Mouse (Mus musculus): ENCODE measurements at regions not wholly inside any gene's neighbourhood (a gene's known extent, or its start where the extent isn't known, plus 50 kb on each side); places are given as distances from the start of the nearest gene placed in this dataset.

DNA sequence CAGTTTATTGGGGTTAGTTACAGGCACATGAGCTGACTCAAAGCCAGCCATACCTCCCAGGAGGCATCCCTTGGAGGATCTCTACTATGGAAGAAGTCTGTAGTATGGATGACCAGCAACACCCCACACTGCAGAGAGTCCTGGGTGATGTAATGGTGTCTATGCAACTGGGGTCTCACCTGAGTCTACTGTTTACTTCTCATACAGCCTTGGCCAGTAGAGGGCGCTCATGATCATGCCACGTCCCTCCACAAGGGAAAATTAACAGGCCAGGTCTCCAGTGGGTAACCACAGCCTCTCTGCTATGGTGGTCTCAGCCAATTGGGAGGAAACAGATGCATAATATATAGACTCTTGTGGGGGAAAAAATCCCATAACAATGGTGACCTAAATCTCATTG, 111.7 kb downstream of the Cdh26 start:
- intact Hi-C loops (cut with DNase I), result no loop called here
- DNase-seq, result peak; percentile 33 to 54

DNA sequence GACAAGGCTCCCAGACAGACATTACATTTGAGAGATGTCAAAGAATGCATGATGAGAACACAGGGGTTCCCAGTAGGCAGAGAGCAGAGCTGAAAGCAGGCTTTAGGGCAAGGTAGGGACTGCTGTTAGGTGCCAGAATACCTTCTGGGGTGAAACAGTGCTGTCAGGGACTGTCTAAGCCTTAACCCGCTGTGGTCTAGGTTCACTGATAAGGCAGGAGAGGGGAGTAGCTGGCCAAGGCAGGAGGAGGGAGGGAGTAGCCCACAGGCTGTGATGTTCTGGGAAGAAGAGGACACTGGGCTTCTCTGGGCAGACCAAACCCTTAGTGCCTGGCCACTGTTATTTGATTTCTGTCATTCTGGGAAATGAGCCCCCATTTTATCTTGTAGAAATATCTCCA, 114.1 kb downstream of the Cdh26 start:
- intact Hi-C loops (cut with DNase I), result no loop called here

DNA sequence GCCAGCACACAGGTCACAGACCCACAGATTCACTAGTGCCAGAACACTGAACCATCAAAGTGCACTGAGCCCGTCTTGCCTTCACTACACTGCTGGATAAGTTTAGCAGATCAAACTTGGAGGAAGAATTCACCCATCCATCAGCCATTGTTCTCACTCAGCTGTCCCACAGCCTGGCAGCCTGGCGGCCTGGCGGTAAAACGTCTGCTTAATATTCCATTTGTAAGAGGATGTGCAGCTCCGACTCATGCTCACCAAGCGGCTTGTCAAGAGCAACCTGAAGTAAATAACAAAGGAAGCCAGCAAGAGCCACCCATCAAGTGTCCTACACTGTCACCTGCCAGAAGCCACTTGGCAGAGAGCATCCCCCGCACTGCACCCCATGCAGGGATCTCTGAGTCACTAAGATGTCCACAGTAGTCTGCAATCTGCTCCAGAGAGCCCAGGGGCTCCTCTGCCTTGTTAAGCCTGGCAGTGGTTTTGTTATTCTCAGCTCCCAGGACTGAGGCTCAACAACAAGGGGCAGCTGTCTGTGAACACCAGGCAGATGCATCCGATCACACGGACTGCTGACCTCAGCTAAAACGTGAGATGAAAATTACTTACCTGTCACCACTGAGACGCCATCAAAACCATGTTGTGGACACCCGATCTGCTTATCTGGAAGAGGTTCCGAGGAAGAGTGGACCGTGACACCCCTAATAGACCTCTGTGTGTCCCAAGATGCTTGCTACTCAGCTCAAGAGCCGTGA, 115.4 kb downstream of the Cdh26 start:
- intact Hi-C loops (cut with DNase I), result no loop called here

More for the DNA sequence above, 114.1 kb downstream of the Cdh26 start:
- DNase-seq, result no peak

DNA sequence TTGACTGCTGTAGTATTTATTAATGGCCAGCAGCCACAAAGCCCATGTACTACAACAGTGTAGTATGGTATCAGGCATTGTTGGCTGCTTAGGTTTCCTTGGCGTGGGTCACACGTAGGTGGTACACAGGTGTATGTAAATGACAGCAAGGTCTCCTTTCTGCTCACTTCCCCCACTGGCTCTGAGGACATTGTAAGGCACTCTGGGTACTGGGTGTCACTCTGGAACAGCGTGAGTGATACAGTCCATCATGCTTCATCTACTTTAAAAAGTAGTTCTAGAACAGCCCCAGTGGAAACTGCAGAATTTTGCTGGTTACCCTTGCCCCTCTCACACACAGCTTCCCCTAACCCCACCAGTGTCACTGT, 116.0 kb downstream of the Cdh26 start:
- intact Hi-C loops (cut with DNase I), result no loop called here

More for the DNA sequence above, 115.4 kb downstream of the Cdh26 start:
- no peak for DNase-seq

DNA sequence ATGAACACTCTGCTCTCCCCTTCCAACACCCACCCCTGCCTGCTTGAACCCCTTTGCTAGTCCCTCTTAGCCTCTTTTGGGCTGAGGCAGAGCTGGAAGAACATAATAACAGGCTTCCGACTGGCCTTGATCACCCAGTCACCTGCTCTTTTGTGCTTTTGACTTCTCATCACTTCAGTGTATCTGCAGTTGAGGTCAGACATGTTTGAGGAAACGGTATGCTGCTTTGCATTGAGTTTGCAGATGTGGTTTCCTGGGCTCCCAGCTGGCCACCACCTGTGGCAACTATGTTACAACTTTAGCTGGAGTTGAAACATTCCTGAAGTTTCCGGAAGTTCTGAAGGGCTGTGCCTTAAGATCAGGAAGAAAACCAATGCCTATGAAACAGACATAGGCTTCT, 116.6 kb downstream of the Cdh26 start:
- intact Hi-C loops (cut with DNase I), result no loop called here
- no peak for DNase-seq

More for the DNA sequence above, 116.0 kb downstream of the Cdh26 start:
- DNase-seq, result no peak

DNA sequence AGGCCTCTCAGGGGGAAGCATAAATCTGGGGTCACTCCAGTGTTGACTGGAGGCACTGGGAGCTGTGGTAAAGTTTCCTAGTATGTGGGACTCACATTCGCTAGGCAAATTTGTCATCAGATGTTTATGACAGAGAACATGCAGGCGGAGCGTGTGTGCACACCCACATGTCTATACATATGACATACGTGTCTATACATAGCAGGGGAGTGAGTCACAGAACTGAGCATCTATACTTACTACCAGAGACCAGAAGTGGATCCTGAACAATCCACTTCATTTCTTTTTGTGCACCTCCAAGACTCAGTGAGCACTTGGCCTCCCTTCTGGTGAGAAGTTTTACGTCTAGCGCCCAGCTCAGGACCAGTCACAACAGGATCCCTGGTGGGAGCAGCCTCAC, 118.6 kb downstream of the Cdh26 start:
- intact Hi-C loops (cut with DNase I), result no loop called here
- DNase-seq, result no peak

DNA sequence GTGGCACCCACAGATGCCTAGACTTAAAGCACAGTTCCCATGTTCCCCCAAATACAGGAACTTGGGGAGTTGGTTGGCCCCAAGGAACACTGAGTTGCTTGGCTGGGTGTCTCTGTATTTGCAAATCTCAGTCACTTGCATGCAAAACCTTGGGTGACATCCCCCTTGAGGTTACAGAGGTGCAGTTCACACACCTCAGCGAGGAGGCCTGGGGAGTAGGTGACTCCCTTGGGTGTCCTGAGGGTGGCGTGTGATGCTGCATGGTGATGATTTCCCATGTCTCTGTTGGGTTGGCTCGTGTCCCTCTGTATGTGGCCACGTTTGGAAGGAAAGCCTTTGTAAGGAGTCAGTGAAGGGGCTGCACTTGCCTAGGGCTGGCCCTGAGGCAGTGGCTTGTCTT, 123.4 kb downstream of the Cdh26 start:
- no peak for DNase-seq
- intact Hi-C loops (cut with DNase I), result no loop called here

DNA sequence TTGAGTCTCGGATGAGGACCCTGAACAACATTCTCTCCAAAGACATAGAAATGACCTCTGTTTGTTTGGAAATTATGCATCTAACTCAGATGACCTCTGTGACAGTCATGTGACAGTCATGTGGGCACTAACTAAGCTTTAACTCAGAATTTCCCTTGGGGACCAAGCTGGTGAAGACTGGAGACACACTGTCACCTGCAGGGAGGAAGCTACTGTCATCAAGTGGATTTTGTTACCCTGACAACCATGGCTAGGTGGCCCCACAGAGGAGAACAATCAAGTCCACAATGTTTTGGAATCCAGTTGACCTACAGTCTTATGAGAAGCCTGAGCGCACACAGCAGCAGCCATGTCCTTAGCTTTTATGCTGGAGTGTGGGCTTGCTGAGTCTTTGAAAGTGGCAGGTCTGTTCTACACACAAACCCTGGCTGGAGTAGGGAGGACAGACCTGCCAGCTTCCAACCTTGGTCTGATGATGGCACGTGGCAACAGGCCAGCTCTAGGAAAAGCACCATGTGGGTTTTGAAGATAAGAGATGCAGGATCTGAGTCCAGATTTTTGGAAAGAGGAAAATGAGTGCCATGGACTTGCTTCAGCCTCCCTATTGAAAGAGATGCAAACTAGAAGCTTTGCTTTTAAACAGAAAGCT, 125.5 kb downstream of the Cdh26 start:
- peak in 1 of 2 experiments; percentile 12 for DNase-seq
- intact Hi-C loops (cut with DNase I), result no loop called here

DNA sequence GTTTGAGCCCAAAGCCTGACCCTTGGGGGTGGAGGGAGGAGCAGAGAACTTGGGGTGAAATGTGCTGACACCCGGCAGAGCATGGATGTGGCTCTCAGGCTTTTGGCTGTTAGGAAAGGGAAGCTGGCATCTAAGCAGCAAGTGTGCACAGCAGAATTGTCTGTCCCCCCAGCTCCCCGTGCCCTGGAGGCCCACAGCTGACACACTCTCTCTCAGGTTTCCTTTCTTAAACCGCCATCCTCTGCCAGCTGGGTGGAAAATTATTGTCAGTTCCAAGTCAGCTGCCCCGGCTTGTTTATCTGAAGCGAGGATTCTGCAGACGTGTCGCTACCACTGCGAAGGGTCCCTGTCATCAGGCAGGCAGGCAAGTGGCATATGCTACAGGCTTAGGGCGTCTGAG, 127.6 kb downstream of the Cdh26 start:
- DNase-seq, result peak; percentile 15 to 45
- intact Hi-C loops (cut with DNase I), result no loop called here

DNA sequence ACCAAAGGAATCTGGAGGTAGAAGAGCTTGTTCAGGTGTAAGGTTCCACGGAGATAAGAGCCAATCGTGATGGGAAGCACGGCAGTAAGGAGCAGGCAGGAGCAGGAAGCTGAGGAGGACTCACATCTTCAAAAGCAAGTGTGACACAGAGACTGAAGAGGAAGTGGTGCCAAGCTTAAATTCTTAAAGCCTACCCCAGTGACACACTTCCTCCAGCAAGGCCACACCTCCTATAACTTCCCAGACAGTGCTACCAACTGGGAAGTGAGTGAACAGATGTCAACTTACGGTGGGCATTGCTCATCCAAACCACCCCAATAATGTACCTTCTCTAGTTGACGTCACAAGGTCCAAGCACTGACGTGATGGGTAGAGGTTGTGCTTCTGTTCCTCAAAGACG, 133.0 kb downstream of the Cdh26 start:
- intact Hi-C loops (cut with DNase I), result no loop called here
- no peak for DNase-seq

DNA sequence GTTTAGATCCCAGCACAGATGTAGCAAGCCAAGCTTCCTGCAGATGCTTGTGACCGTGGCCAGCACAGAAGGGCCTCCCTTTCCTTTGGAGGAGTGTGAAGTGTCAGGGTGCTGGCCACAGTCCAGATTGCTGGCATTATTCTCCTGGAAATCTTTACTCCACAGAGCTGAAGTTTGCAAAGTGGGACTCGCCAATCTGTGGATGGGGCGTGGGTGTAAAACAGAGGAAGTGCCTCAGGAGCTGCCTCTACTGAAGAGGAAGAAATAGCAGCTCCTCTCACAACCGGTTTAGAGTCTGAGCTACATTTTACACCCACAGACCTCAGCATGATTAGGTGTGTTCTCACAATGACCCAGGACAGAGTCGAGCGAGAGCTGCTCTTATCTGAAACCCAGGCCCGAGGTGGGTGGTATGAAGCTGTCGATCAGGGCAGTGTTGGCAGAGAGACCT, 135.1 kb downstream of the Cdh26 start:
- intact Hi-C loops (cut with DNase I), result no loop called here
- DNase-seq, result no peak

DNA sequence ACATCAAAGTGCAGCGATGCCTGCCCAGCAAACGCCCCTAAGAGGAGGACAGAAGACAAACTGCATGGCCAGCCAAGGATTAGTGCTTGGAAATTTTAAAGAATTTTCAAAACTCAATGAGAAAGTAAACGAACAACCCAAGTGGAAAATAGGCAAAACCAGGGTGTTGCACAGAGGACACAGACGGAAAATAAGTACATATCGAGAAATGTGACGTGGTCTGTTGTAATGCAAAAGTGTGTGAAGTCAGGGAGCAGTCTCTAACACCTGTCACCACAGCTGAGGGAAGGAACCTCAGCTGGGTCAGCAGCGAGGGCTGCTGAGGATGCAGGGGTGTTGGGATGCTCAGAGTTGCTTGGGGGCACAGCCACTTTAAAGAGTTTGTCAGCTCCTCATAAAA, 137.2 kb downstream of the Cdh26 start:
- intact Hi-C loops (cut with DNase I), result no loop called here
- no peak for DNase-seq

DNA sequence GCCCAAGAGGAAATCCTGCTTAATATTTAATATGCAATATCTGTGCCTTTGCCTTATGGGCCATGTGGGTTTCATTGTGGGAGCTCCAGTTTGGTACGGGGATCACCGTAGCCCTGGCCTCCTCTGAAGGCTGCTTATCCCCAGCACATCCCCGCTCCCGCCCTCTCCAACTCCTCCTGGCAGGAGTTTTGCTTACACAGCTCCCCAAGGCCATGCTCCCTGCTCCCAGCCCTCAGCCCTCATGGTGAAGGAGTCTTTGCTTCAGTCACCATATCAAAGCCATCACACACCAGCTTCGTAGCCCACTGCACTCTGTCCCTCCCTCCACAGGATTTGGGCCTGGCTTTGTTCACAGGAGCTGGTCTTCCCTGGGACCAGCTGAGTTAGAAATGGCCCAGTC, 142.0 kb downstream of the Cdh26 start:
- DNase-seq, result no peak
- intact Hi-C loops (cut with DNase I), result loop anchor here (10.0 kb wide), 2 partner anchors 148 to 622 kb away; no protein-coding TSS in a partner anchor

DNA sequence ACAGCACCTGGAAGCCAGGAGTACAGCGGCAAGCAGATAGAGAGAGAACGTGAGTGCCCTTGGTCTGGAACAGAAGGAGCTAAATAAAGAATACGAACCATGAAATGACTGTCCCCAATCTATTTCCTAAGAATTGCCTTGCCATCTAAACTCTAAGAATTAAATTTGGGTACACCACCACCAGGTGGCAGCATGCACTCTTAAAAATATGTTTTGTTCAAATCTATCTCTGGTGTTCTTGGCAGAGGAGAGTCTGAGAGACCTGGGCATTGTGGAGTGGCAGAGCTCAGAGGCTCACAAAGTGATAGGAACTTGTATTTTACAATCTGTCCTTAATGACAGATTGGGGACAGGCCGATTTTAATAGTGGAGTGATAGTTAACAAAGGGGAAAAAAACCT, 144.5 kb downstream of the Cdh26 start:
- DNase-seq, result peak; percentile 66 to 69
- intact Hi-C loops (cut with DNase I), result loop anchor here (2.0 to 10.0 kb wide), 4 partner anchors 90 to 1300 kb away; no protein-coding TSS in a partner anchor

DNA sequence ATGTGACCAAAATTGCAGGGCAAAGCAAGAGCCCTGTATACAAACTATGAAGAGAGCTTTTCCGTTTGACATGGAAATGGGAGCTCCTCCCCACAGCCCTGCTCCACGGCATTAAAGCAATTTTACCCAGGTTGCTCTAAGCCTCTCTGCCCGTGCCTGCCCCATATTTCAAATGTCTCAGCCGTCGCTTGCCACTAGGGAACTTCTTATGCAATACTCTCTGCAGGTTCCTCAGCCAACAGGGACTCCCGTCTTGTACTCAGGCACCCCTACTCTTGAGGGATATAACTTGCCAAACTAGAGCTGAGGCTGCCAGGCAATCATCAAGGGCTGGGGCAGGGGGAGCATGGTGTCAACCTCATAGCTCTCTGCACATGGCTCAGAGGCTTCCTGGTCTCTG, 145.1 kb downstream of the Cdh26 start:
- no peak for DNase-seq
- intact Hi-C loops (cut with DNase I), result loop anchor here (2.0 to 10.0 kb wide), 4 partner anchors 89 to 1299 kb away; no protein-coding TSS in a partner anchor

DNA sequence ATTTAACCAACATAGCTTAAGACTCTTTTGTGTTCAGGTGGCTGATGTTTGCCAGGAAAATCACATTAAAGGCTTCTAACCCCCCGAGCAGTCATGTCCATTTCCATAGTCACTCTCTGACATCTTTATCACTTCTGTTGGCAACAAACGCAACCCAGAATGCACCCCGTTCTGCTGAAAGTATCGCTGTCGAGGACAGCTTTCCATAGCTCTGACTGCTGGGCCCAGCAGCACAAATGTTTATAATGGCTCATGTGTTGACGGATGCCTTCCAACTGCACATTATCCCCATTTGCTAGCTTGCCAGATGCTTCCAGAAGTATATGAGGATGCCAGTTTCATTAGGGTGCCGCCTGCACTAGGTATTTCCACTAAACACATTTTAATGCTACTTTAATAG, 145.7 kb downstream of the Cdh26 start:
- intact Hi-C loops (cut with DNase I), result loop anchor here (10.0 kb wide), 2 partner anchors 151 to 619 kb away; no protein-coding TSS in a partner anchor
- no peak for DNase-seq

DNA sequence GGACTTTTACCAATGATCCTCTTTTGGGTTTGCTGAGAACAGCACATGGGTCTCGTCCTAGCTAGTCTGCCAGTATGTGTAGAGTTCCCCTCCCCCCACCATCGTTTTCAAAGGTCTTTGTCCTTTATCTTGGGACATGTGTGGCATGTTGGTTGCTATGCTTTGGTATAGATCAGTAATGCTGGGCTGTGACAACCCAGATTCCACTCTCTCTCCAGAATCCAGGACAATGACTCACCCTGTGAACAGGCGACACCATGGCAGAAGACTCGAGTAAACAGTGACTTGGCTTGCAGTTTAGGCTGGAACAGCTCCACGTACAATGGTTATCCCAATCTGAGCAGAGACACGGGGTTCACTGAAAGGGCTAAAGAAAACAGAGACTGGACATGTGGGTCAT, 149.2 kb downstream of the Cdh26 start:
- intact Hi-C loops (cut with DNase I), result loop anchor here (10.0 kb wide), 2 partner anchors 155 to 615 kb away; no protein-coding TSS in a partner anchor
- peak in 1 of 2 experiments; percentile 13 for DNase-seq

DNA sequence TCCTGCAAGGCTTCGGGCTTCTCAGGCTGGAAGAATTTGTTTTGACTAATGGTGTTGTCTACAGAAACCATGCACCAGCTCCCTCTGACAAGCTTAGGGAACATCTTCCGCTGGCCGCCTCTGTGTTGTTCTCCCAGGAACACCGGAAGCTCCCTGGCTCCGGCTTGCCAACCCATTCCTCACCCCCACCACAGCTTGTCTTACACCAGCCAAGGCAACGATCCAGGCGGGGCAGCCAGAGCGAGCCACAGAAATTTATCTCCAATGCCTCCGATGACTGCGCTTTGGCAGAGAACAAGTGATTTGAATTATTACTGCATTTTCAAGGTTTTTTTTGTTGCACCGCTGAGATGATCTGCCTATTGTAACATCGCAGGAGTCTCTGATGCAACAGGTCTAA, 151.0 kb downstream of the Cdh26 start:
- intact Hi-C loops (cut with DNase I), result no loop called here
- no peak for DNase-seq

DNA sequence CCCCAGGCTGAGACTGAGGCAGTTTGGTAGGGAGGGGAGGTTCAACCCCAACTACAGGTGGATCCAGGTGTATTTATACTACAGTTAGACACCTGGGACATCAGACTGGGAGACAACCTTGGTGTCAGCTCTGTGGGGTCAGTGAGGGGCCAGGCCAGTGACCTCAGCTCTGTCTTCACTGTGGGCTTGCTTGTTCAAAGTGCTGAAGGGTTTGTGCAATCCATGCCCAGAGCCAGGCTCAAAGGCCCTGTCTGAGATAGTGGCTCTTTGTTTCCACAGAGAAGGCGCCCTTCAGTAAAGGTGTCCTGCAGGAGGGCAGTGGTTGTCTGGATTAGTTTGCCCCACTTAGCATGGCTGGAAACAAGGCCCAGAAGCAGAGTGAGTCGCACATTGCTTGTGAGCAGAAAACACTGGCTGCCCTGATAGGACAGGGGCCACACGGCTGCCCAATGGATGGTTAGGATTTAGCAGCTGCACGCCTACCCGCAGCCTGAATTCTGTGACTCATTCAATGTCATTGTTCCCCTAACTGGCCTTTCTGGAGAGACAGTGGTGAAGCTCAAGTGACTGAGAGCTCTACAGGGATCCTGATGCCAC, 154.7 kb downstream of the Cdh26 start:
- intact Hi-C loops (cut with DNase I), result no loop called here
- no peak for DNase-seq

DNA sequence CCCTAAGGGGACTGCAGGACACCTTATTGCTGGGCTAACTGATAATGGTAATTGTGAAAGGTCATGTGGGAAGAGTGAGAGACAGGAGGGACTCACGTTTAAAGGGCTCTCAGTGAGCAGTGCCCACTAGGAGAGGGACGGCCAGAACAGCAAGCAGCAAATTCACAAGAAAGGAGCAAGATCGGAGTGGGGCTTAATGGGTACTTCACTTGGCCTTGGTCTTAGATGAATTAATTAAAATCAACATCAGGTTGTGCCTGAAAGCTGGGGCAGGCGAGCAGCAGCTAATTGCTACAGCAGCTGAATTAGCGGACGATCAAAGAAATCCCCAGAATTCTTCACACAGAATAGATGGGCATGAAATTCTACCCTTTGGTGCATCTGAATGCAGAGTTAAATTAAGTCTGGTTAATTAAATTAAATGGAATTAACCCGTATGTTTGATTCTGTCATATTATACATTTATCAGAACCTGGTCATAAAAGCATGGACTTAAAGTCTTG, 156.9 kb downstream of the Cdh26 start:
- DNase-seq, result no peak
- intact Hi-C loops (cut with DNase I), result no loop called here

DNA sequence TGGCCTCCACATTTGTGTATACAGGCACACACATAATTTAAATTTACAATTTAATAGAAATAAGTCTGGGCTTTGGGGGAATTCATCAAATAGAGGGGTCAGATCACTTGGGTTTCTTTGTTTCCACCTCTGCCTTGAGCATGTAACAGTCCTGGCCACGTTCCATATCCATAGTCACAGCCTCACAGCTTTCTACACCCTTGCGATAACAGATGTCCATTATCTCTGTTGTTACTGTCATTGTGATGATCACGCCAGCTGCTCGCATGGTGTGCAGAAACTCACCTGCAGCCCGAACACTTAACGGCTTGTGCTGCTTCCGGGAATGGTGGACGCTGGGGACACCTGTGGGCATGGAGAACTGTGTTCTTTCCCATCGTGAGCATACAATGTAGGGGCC, 163.4 kb downstream of the Cdh26 start:
- intact Hi-C loops (cut with DNase I), result no loop called here
- no peak for DNase-seq

Measured in heart, postnatal 36 days (tissue).